Mouse (Mus musculus) kidney, postnatal 4 days (tissue): ENCODE measurements around the gene Scrn3.
A peak's percentile ranks its signal among the peaks of the same experiment; 100 is the strongest.

Experiments used
- DNase-seq, 2 experiments: peaks; one replicate each; pipeline ENCODE4 v3.0.0; 2021; ENCODE audit warnings: mixed read lengths in 2 of 2

Gene Scrn3

GRCm38 (mm10) chr2:73275261-73276040 lies 37.0 kb upstream of the Scrn3 start:
- DNase-seq = no peak

GRCm38 (mm10) chr2:73276141-73276571 lies 36.2 kb upstream of the Scrn3 start:
- DNase-seq = peak in 1 of 2 experiments; percentile 31

- peak; percentile 36 to 57 for DNase-seq
These were observed 35.2 kb upstream of the Scrn3 start for GRCm38 (mm10) chr2:73277021-73277708.

- peak in 1 of 2 experiments; percentile 43 for DNase-seq
These were observed 34.7 kb upstream of the Scrn3 start for GRCm38 (mm10) chr2:73277709-73278075.

GRCm38 (mm10) chr2:73278131-73278854 lies 34.1 kb upstream of the Scrn3 start:
- peak; percentile 95 to 96 for DNase-seq

GRCm38 (mm10) chr2:73278869-73279268 lies 33.5 kb upstream of the Scrn3 start:
- DNase-seq = peak in 1 of 2 experiments; percentile 51

GRCm38 (mm10) chr2:73279271-73280038 lies 32.9 kb upstream of the Scrn3 start:
- peak in 1 of 2 experiments; percentile 18 for DNase-seq

- DNase-seq = peak in 1 of 2 experiments; percentile 46
These were observed 31.9 kb upstream of the Scrn3 start for GRCm38 (mm10) chr2:73280356-73281047.

- peak in 1 of 2 experiments; percentile 26 for DNase-seq
These were observed 31.2 kb upstream of the Scrn3 start for GRCm38 (mm10) chr2:73281048-73281661.

GRCm38 (mm10) chr2:73281707-73282106 lies 30.7 kb upstream of the Scrn3 start:
- DNase-seq = no peak

- DNase-seq = peak in 1 of 2 experiments; percentile 25
These were observed 26.8 kb upstream of the Scrn3 start for GRCm38 (mm10) chr2:73285630-73286029.

GRCm38 (mm10) chr2:73291130-73291529 lies 21.3 kb upstream of the Scrn3 start:
- no peak for DNase-seq

GRCm38 (mm10) chr2:73295023-73295422 lies 17.4 kb upstream of the Scrn3 start:
- DNase-seq = no peak

- no peak for DNase-seq
These were observed 14.2 kb upstream of the Scrn3 start for GRCm38 (mm10) chr2:73298154-73298553.

- DNase-seq = no peak
These were observed 13.6 kb upstream of the Scrn3 start for GRCm38 (mm10) chr2:73298841-73299240.

GRCm38 (mm10) chr2:73301979-73302378 lies 10.4 kb upstream of the Scrn3 start:
- DNase-seq = no peak

- DNase-seq = no peak
These were observed 9.7 kb upstream of the Scrn3 start for GRCm38 (mm10) chr2:73302722-73303121.

GRCm38 (mm10) chr2:73304506-73304905 lies 7.9 kb upstream of the Scrn3 start:
- no peak for DNase-seq

- no peak for DNase-seq
These were observed 6.4 kb upstream of the Scrn3 start for GRCm38 (mm10) chr2:73306006-73306405.

- peak; percentile 36 to 57 for DNase-seq
These were observed 708 bp downstream of the Scrn3 start for GRCm38 (mm10) chr2:73313117-73313501.

- no peak for DNase-seq
These were observed 1.9 kb downstream of the Scrn3 start for GRCm38 (mm10) chr2:73314311-73314710.
